Mouse (Mus musculus): Measurements from ENCODE around the gene Xab2.

GRCm38 (mm10) chr8:3660889-3661288 lies 39.8 kb upstream of the Xab2 start:
- TF ChIP-seq CTCF (IDR thresholded peaks at IDR 0.05; ENCODE audit: low read depth, low read length) (no peak), GATA2 (IDR thresholded peaks at IDR 0.05; ENCODE audit: borderline replicate concordance, low read depth, low read length) (no peak)

Measured in G1E (cell line).